Mouse (Mus musculus) midbrain, embryonic 15.5 days (tissue): ENCODE data around the gene Prom2. TPM values are rescaled to one million over a fixed set of nuclear protein-coding genes. Genes with fewer than 3 reads are reported as not detected.

Experiments used
- ATAC-seq: fragments of 200-750 bp; cut with Nextera tagmentation; replicated peaks from 2 replicates; pipeline ENCODE4 v1.8.0; 2017; ENCODE audit warnings: moderate TSS enrichment
- H3K27ac ChIP-seq: fragments of 300-500 bp; sonication (generic); 2 replicates; pipeline ENCODE4 v1.5.1; 2015; ENCODE audit warnings: mild to moderate bottlenecking, inconsistent platforms
- H3K27me3 ChIP-seq: fragments of 300-500 bp; sonication (generic); replicated peaks from 2 replicates; pipeline ENCODE4 v1.6.1; 2015; ENCODE audit warnings: inconsistent platforms
- H3K36me3 ChIP-seq: fragments of 300-500 bp; sonication (generic); replicated peaks from 2 replicates; pipeline ENCODE4 v1.6.1; 2015; ENCODE audit warnings: inconsistent platforms
- H3K4me1 ChIP-seq: fragments of 300-500 bp; sonication (generic); 2 replicates; pipeline ENCODE4 v1.6.1; 2015; ENCODE audit warnings: inconsistent platforms
- H3K4me2 ChIP-seq: fragments of 300-500 bp; sonication (generic); 2 replicates; pipeline ENCODE4 v1.6.1; 2015; ENCODE audit warnings: inconsistent platforms, mild to moderate bottlenecking, moderate library complexity
- H3K4me3 ChIP-seq: fragments of 300-500 bp; sonication (generic); 2 replicates; pipeline ENCODE4 v1.5.1; 2015; ENCODE audit warnings: mild to moderate bottlenecking, inconsistent platforms
- H3K9ac ChIP-seq: fragments of 300-500 bp; sonication (generic); 2 replicates; pipeline ENCODE4 v1.6.1; 2015; ENCODE audit warnings: mild to moderate bottlenecking, inconsistent platforms
- H3K9me3 ChIP-seq: fragments of 300-500 bp; sonication (generic); 2 replicates; pipeline ENCODE4 v1.6.1; 2016; ENCODE audit warnings: inconsistent platforms
- WGBS: fragments of 180-500 bp; shearing (Covaris S2); methylation state at CpG from one replicate; pipeline ENCODE4 v1.1.7; 2015; ENCODE audit warnings: mixed read lengths; 5-methylcytosine and 5-hydroxymethylcytosine counted together
- polyA plus RNA-seq: library from polyadenylated mRNA; unstranded; fragments of >200 nt; fragmentation: Nextera tagmentation; extraction: Ambion mirVana; gene quantifications from 2 replicates; pipeline ENCODE4 v1.2.1, GENCODE M21; 2015

The Prom2 gene
- polyA plus RNA-seq, 1 experiment from 2014 or later: 0.14 TPM

DNA sequence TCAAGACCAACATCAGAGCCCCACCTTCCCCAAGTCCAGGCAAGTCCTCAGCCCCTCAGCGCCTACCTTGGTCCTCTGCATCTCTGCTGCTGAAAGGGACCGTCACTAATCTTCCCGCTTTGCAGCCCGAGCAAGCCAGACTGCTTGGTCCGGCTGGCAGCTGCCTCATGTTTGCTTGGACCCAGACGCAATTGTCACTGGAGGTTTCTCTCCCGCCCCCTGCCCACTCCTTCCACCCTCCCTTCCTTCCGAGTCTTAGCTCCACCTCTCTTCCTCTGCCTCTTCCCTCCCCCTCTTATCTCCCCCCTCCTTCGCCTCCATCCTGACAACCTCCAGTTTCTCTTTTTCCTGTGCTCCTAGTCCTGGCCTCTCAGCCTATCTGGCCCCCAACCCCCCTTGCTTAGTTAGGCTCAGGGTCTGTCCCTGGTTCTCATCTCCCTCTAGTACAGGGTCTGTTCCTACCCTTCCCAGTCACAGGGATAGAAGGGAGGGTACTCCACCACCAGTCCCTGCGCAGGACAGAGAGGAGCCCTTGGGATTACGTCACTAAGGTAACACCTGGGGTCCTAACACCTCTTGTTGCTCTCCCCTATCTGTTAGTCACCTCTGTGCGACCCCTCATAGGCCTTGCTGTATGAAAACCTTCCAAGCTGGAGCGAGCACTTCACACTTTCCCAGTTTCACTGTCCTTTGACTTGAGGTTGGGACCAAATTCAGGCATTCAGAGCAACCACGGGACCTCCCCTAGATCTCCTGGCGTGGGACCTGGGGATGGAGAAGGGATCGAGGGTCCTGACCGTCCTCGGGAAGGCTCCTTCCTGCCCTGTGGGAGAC is 19.9 kb downstream of the Prom2 start:
- ATAC-seq: peak; percentile 80
- Histone ChIP-seq H3K9me3 (no peaks in the 10 kb centered on the region), H3K27me3 (no peaks in the 10 kb centered on the region), H3K27ac (peak overlapping the region; percentile 76), H3K4me3 (peak overlapping the region; percentile 43), H3K4me1 (peaks cover 44% of the 10 kb centered on the region), H3K4me2 (peak overlapping the region; percentile 61), H3K36me3 (no peaks in the 10 kb centered on the region), H3K9ac (peak overlapping the region; percentile 50)
- WGBS: 3% methylated on average over 18 of the region's 18 CpGs

DNA sequence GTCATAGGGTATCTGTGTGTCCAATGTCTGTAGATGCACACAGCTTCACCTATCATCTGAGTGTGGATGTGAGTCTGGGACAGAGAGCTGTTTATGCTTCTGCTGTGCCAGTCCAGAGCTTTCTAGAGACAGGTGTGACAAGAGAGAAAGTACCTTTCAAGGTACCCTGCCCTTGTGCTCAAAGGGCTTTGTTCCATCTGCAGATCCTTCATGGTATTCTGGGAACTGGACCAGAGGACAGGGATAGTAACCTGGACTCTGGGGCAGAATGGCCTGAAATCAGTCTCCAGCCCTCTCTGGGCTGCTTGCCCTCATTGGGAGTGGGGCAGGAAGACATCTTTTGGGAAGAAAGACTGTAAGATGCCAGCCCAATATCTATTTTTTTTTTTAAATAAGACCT is 21.1 kb downstream of the Prom2 start:
- Histone ChIP-seq H3K36me3 (no peaks in the 10 kb centered on the region), H3K4me2 (peak overlapping the region; percentile 61), H3K27ac (no peak overlapping the region), H3K4me1 (peaks cover 44% of the 10 kb centered on the region), H3K4me3 (peak overlapping the region; percentile 43), H3K27me3 (no peaks in the 10 kb centered on the region), H3K9me3 (no peaks in the 10 kb centered on the region), H3K9ac (no peak overlapping the region)
- no peak for ATAC-seq

GRCm38 (mm10) chr2:127519308-127519707 is 22.0 kb downstream of the Prom2 start:
- Histone ChIP-seq H3K9me3 (no peaks in the 10 kb centered on the region), H3K4me2 (peak overlapping the region; percentile 61), H3K4me1 (peaks cover 44% of the 10 kb centered on the region), H3K36me3 (no peaks in the 10 kb centered on the region), H3K27ac (no peak overlapping the region), H3K27me3 (no peaks in the 10 kb centered on the region), H3K9ac (no peak overlapping the region), H3K4me3 (no peak overlapping the region)
- ATAC-seq: no peak
- 88% methylated on average over 5 of the region's 5 CpGs for WGBS

- peak overlapping the region; percentile 61; the same call in 1 of the 2 replicates for H3K4me2 ChIP-seq
- 80% methylated on average over 3 of the region's 3 CpGs for WGBS
- no peak overlapping the region for H3K4me3 ChIP-seq
- H3K27me3 ChIP-seq: no peaks in the 10 kb centered on the region
- H3K27ac ChIP-seq: no peak overlapping the region
- H3K36me3 ChIP-seq: no peaks in the 10 kb centered on the region
- peaks cover 44% of the 10 kb centered on the region for H3K4me1 ChIP-seq
- H3K9ac ChIP-seq: no peak overlapping the region
- no peak for ATAC-seq
- H3K9me3 ChIP-seq: no peaks in the 10 kb centered on the region
Measured at GRCm38 (mm10) chr2:127518831-127519230, 22.4 kb downstream of the Prom2 start.

DNA sequence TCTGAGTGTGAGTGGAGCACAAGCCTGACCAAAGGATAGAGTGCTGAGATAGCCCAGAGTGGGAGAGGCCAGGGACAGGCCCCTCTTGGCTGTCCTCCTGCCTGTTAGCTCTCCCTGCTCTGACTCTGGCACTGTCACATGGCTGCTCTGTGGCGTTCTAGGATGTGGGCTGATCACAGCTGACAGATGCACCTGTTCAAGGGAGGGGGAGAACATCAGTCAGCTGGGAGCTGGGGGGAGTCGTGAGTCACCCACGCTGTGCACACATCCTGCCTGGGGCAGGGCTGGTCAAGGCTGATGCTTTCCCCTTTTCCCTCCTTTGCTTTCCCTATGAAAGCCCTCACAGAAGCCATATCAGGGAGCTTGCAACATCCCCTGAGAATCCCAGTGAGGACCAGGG is 23.0 kb downstream of the Prom2 start:
- no peak overlapping the region for H3K9ac ChIP-seq
- no peak overlapping the region for H3K4me2 ChIP-seq
- H3K4me1 ChIP-seq: peaks cover 44% of the 10 kb centered on the region
- no peaks in the 10 kb centered on the region for H3K27me3 ChIP-seq
- no peaks in the 10 kb centered on the region for H3K9me3 ChIP-seq
- WGBS: 40% methylated on average over 3 of the region's 3 CpGs
- H3K36me3 ChIP-seq: no peaks in the 10 kb centered on the region
- no peak overlapping the region for H3K4me3 ChIP-seq
- no peak overlapping the region for H3K27ac ChIP-seq
- ATAC-seq: no peak

GRCm38 (mm10) chr2:127517081-127517480 is 24.2 kb downstream of the Prom2 start:
- H3K27me3 ChIP-seq: no peaks in the 10 kb centered on the region
- no peaks in the 10 kb centered on the region for H3K36me3 ChIP-seq
- H3K27ac ChIP-seq: no peak overlapping the region
- no peak overlapping the region for H3K4me3 ChIP-seq
- H3K4me1 ChIP-seq: peaks cover 41% of the 10 kb centered on the region
- ATAC-seq: no peak
- H3K9ac ChIP-seq: no peak overlapping the region
- WGBS: 75% methylated on average over 8 of the region's 8 CpGs
- H3K4me2 ChIP-seq: no peak overlapping the region
- H3K9me3 ChIP-seq: no peaks in the 10 kb centered on the region

GRCm38 (mm10) chr2:127514380-127515124 is 26.7 kb downstream of the Prom2 start:
- Histone ChIP-seq H3K9ac (no peak overlapping the region), H3K27ac (no peak overlapping the region), H3K4me1 (peaks cover 22% of the 10 kb centered on the region), H3K27me3 (no peaks in the 10 kb centered on the region), H3K4me2 (no peak overlapping the region), H3K4me3 (no peak overlapping the region), H3K9me3 (no peaks in the 10 kb centered on the region), H3K36me3 (no peaks in the 10 kb centered on the region)
- WGBS: 71% methylated on average over 9 of the region's 9 CpGs
- ATAC-seq: no peak

GRCm38 (mm10) chr2:127513244-127513643 is 28.0 kb downstream of the Prom2 start:
- Histone ChIP-seq H3K27me3 (no peaks in the 10 kb centered on the region), H3K36me3 (no peaks in the 10 kb centered on the region), H3K4me1 (peaks cover 14% of the 10 kb centered on the region), H3K27ac (no peak overlapping the region; the same call in 1 of the 2 replicates), H3K9ac (no peak overlapping the region), H3K4me2 (no peak overlapping the region), H3K4me3 (no peak overlapping the region), H3K9me3 (no peaks in the 10 kb centered on the region)
- no peak for ATAC-seq
- WGBS: 41% methylated on average over 3 of the region's 3 CpGs

DNA sequence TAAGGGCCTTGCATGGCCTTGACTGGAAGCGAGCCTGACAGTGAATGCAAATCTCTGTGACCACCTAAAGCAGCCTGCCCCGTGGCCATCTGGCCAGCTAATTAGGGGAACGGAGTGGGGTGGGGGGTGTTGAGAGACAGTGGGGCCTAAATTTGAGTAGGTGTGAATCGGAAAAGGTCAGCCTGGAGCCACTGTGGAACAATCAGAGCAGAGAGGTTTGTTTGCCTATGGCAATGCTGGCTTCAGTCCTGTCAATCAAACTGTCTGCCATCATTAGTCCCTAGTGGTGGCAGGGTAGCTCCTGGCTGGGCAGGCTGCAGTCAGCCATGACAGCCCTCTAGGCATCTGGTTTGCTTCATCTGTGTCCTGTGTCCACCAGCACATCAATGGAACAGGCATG is 29.8 kb downstream of the Prom2 start:
- Histone ChIP-seq H3K27ac (peak overlapping the region; percentile 6; the same call in 1 of the 2 replicates), H3K36me3 (no peaks in the 10 kb centered on the region), H3K4me3 (no peak overlapping the region), H3K4me1 (peaks cover 10% of the 10 kb centered on the region), H3K4me2 (no peak overlapping the region), H3K9me3 (no peaks in the 10 kb centered on the region), H3K9ac (no peak overlapping the region), H3K27me3 (no peaks in the 10 kb centered on the region)
- peak; percentile 17; the same call in 1 of the 2 replicates for ATAC-seq
- WGBS: 34% methylated on average over 4 of the region's 4 CpGs

DNA sequence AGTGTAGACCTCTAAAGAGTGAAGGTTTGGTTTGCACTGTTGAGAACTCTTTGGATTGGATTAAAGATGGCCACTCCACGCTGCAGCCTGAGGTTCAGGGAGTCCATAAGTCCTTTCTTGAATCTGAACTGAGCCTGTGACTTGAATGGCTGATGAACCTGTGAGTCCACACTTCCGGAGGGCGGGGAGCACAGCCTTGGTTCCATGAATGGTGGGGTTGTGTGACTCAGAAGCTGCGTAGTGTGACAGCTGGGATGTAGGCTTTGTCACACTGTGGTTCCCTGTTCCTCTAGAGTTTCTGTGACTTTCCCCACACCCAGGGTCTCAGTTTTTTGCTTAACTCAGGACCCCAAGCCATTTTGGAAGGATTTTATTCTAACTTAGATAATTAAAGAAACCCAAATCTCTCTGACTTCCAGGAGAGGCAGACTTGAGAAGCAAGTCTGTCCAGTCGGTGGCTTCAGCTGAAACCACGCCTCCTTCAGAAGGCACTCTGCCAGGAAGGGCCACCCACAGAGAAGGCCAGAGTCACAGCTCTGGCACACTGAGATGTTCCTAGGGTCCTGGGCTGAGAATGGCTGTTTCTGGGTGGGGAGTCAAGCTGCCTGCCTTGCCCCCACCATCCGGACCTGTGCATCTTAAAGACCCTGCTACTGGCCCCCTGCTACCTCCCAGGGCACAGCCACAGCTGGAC is 33.2 kb downstream of the Prom2 start:
- H3K9me3 ChIP-seq: no peaks in the 10 kb centered on the region
- H3K27ac ChIP-seq: no peak overlapping the region
- no peaks in the 10 kb centered on the region for H3K36me3 ChIP-seq
- H3K9ac ChIP-seq: no peak overlapping the region
- no peaks in the 10 kb centered on the region for H3K27me3 ChIP-seq
- H3K4me1 ChIP-seq: peaks cover 18% of the 10 kb centered on the region
- H3K4me3 ChIP-seq: no peak overlapping the region
- 65% methylated on average over 7 of the region's 7 CpGs for WGBS
- no peak for ATAC-seq
- no peak overlapping the region for H3K4me2 ChIP-seq

DNA sequence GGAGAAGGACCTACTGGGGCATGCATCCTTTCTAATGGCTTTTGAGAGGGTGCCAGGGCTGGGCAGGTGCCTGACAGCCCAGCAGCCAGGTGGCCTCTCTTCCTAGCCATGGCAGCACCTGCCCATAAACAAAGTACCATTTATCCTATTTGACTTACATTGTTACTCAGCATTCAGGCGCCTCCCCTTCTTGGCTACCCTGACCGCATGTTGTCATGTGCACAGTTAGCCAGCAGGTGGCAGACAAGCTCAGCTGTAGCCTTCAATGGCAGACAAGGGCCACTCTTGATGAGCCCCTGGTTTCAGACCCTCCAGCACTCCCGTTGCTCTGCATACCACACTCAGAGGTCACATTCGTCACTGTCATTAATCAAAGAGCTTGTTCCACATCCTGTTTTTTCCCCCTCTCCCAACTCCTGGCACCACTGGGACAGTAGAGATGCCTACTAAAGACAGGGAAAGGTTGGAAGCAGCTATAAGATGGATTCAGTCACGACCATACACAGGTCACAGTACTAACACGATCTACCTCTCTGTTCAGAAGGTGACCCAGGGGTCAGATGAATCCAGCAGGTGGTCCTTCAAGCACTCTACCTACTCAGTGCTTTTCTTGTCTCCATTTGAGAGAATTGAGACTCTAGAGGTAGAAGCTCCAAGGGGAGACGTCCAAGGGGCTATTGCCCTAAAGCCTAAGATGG is 34.0 kb downstream of the Prom2 start:
- WGBS: 36% methylated on average over 7 of the region's 7 CpGs
- peak; percentile 69 for ATAC-seq
- Histone ChIP-seq H3K36me3 (no peaks in the 10 kb centered on the region), H3K9ac (no peak overlapping the region), H3K27me3 (no peaks in the 10 kb centered on the region), H3K4me1 (peaks cover 15% of the 10 kb centered on the region; the same call in 1 of the 2 replicates), H3K4me2 (no peak overlapping the region), H3K27ac (no peak overlapping the region), H3K4me3 (no peak overlapping the region), H3K9me3 (no peaks in the 10 kb centered on the region)
